Mouse (Mus musculus): Measurements from ENCODE around the gene Smarcd1.
A peak's percentile ranks its signal among the peaks of the same experiment; 100 is the strongest.
"Not testable (repeated sequence)": the region's sequence is repeated elsewhere in the genome, so short reads cannot be mapped to it uniquely, and the experiment has no call there.

Gene Smarcd1

GRCm38 (mm10) chr15:99714206-99714605 is 12.3 kb downstream of the Smarcd1 start:
- no peak for ATAC-seq (ENCODE audit: low TSS enrichment)

DNA sequence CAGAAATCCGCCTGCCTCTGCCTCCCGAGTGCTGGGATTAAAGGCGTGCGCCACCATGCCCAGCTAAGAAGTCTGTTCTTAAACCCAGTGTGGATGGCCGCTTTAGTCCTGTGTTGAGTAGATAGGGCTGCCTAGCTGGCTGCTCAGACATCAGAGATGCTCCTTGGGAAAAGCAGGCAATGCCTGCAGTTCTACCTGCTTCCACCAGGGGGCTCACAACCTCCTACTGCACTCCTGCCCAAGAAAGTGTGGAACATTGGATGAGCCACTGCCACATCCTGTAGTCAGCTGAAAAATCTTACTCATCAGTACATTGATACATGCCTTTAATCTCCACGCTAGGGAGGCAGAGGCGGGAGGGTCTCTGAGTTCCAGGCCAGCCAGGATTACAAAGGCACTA is 12.9 kb downstream of the Smarcd1 start:
- ATAC-seq (ENCODE audit: low TSS enrichment): peak; percentile 48

DNA sequence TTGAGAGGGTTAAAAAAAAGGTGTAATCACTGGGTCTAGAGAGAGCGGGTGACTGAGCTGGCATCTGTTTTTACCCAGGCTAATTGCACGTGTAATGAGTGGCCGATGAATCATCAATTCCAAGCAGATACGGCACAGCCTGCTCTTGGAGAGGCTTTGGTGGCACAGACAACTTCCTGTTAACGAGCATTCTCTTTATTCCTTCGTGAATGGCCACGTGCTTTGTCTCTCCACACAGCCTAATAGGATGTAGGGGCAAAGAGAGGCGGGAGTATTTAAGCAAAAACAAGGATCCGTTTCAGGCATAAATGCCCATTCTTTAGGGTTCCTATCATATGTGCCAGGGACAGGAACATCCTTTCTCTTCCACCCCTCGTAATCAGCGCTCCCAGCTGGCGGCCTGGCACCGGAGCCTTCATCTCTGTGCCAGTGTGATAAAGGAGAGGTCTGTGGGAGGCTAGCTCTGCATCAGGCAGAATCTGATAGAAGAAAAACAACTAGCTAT is 13.5 kb downstream of the Smarcd1 start:
- peak; percentile 35; the same call in 1 of the 2 replicates for ATAC-seq (ENCODE audit: low TSS enrichment)

GRCm38 (mm10) chr15:99715982-99716746 is 14.2 kb downstream of the Smarcd1 start:
- ATAC-seq (ENCODE audit: low TSS enrichment): no peak

- peak; percentile 24; the same call in 1 of the 2 replicates for ATAC-seq (ENCODE audit: low TSS enrichment)
These were observed 14.9 kb downstream of the Smarcd1 start for GRCm38 (mm10) chr15:99716814-99717213.

- peak; percentile 15 for ATAC-seq (ENCODE audit: low TSS enrichment)
These were observed 15.7 kb downstream of the Smarcd1 start, which contains the start of gene Gpd1 for GRCm38 (mm10) chr15:99717386-99718334. TSS of gene Gpd1 (plus strand) at chr15:99717515.

DNA sequence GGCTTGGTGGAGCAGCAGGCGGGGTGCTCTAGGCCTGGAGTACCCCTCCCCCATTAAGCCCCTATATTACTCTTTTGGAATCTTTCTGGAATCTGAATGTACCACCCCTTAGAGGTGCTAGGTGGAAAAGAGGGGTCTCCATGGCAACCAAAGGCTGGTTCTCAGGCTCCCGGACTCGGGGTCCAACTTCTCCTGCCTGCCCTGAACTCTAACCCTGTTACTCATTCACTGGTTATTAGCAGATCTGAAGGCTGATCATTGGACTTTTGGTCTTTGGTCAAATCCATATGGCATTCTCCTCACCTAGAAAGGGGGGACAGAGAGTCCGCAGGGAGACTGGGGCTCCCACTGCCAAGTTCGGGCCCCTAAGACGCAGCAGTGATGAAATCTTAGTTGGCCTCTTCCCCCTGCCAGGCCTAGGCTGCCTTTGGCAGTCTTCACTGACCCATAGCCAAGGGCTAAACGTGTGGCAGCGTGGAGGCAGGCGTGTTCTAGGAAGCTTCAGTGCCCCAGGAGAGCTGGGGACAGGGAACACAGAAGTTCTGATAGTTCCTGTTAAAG is 16.6 kb downstream of the Smarcd1 start:
- ATAC-seq (ENCODE audit: low TSS enrichment): no peak

GRCm38 (mm10) chr15:99719865-99720264 is 17.9 kb downstream of the Smarcd1 start:
- no peak for ATAC-seq (ENCODE audit: low TSS enrichment)

DNA sequence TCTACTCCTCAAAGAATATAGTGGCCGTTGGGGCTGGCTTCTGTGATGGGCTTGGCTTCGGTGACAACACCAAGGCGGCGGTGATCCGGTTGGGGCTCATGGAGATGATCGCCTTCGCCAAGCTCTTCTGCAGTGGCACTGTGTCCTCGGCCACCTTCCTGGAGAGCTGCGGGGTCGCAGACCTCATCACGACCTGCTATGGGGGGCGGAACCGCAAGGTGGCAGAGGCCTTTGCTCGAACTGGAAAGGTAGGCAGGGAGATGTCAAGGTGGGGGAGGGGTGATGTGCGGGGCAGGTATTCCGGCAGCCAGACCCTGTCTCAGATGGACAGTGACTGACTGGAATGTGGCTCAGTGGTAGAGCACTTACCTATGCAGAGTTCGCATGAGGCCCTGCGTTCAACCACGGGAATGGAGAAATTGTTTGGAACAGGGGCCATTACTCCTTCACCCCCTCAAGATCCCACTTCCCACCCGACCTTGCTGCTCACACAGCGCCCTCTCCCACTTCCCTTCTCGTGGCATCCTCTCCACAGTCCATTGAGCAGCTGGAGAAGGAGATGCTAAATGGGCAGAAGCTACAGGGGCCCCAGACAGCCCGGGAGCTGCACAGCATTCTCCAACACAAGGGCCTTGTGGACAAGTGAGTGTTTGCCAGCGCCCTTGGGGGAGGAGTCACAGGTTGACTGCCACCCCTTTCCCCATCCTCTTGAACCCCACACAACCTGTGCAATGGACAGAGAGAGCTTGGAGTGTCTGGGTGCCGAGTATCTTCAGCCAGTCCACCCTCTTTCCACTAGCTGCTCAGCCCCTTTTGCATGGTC is 20.2 kb downstream of the Smarcd1 start:
- ATAC-seq (ENCODE audit: low TSS enrichment): no peak

GRCm38 (mm10) chr15:99723120-99723514 is 21.2 kb downstream of the Smarcd1 start:
- ATAC-seq (ENCODE audit: low TSS enrichment): no peak

DNA sequence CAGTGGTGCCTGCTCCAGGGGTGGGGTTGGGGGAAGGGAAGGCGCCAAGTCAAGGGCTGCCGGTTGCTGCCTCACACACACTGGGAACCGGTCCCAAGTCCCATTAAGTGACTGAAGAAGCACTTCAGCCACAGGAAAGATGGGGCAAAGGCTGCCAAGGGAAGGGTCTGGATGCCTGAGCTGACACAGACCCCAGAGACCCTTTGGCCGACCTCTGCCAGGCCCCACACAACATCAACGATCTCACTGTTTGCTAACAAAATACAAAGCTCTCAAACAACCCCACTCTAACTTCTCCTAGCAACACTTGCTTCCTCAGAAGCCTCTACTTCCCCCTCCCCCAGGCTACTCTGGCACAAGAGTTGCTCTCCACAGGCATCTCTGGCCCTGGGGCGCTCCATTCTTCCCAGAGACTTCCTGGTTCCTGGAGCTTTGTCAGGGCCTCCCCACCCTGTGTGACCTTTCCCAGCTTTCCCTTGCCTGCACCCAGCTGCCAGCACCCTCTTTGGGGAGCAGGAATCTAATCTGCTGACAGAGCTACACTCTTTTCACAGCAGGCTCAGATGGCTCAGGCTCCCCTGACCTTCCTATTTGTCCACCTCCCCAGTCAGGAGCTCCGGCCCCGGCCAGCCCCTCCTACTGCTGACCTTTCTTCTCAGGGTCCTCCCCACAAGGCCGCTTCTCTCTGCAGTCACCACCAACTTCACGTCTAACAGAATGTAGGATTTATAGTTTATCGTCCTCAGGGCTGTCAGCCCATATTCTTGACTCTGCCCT is 21.8 kb downstream of the Smarcd1 start:
- no peak for ATAC-seq (ENCODE audit: low TSS enrichment)

GRCm38 (mm10) chr15:99724292-99725021 is 22.5 kb downstream of the Smarcd1 start:
- ATAC-seq (ENCODE audit: low TSS enrichment): 0 out of 2 replicates have a peak, but pooled peaks have one; percentile 17

DNA sequence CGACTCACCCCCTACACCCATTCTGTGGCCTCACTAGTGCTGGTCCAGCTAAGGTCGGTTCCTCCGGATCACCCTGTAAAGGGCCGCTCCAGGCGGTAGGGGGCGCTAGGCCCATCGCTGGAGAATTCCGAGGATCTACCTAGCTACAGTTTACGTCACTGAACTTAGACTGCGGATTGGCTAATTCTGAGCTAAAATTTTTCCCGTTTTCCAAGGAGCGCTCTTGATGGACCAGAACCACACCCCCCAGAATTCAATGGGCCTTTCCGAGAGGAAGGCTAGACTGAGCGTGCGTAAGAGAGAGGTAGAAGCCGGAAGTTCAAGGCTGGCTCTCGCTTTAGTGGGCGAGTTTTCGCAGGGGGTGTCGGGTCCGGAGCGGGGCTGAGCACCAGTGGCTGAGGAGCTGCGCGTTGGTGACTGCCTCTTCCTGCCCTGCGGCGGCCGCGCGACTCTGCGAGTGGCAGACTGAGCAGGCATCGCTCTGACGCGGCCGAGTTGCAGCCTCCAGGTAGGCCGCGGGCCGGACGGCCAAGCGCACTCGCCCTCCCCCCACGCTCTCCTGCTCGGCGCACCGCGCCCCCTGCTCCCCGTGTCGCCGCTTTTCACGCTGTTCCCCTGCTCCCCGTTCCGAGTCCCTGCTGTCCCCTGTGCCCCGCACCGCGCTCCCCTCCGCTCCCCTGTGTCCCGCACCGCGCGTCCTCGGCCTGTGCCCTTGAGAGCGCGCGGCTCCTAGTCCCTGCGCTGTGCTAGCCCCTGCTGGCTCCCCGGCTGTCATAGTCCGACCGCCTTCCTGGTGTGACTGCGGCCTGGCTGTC is 23.6 kb downstream of the Smarcd1 start, which contains the start of gene Cox14:
TSS of gene Cox14 (plus strand) at position 278 of the 815 bp plus-strand sequence.
- peak; percentile 84 for ATAC-seq (ENCODE audit: low TSS enrichment)

DNA sequence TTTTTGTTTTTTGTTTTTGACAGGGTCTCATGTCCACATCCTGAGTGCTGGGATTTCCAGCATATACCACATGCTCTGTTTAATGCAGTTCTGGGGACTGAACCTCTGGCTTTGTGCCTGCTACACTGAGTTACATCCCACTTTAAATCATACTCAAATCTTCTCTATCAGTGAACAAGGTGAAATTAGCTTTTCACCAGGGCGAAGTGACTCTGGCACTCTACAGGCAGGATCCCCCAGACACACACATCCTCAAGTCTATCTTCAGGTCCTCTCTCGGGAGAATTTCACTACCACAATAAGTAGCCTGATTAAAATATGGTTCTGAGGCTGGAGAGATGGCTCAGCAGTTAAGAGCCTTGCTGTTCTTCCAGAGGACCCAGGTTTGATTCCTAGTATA is 24.6 kb downstream of the Smarcd1 start:
- ATAC-seq (ENCODE audit: low TSS enrichment): no peak

GRCm38 (mm10) chr15:99727039-99727438 is 25.1 kb downstream of the Smarcd1 start:
- not testable (repeated sequence) for ATAC-seq (ENCODE audit: low TSS enrichment)

DNA sequence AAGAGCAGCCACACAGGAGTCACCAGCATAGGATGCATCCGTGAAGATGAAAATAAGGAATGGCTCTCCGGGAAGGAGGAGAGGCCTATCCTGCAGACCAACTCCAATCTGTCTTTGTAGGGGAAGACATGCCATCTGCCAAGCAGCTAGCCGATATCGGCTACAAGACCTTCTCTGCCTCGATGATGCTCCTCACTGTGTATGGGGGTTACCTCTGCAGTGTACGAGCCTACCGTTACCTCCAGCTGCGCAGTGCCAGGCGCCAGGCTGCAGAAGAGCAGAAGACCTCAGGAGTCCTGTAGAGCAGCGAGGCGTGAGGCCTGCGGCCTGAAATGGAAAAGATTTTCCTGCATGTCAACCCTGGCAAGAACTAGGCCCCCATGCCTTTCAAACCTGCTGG is 25.6 kb downstream of the Smarcd1 start:
- ATAC-seq (ENCODE audit: low TSS enrichment): no peak

DNA sequence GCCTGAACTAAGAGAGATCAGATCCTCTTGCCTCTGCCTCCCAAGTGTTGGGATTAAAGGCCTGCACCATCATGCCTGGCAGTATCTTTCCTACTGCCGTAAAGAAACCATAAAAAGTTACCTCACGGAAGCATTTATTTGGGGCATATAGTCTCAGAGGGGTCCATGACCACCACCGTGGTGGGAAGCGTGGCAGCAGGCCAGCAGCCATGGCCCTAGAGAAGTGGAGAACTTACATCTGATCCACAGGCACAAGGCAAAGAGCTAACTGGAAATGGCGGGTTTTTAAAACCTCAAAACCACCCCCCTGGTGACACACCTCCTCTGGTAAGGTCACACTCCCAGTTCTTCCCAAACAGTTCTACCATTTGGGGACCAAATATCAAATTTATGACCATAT is 26.3 kb downstream of the Smarcd1 start:
- no peak for ATAC-seq (ENCODE audit: low TSS enrichment)

DNA sequence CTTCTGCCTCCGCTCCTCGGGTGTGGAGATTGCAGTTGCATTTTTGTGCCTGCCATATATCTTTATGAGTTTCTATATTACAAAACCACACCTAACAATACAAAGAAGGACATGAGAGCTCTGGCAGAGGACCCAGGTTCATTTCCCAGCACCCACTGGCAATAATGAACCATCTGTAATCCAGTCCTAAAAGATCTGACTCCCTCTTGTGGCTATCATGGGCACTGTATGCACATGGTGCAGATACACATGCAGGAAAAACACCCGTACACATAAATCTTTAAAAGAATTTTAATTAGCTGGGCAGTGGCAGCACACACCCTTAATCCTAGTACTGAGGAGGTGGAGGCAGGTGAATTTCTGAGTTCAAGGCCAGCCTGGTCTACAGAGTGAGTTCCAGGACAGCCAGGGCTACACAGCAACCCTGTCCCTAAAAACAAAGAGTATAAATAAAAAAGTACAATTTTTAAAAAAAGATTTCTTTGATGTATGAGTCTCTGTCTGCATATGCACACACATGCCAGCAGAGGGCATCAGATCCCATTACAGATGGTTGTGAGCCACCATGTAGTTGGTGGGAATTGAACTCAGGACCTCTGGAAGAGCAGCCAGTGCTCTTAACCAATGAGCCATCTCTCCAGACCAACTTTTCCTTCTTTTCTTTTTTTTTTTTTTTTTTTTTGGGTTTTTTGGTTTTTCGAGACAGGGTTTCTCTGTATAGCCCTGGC is 27.3 kb downstream of the Smarcd1 start:
- no peak for ATAC-seq (ENCODE audit: low TSS enrichment)

All from frontal cortex, adult (tissue).